Mouse (Mus musculus) liver, adult 2 months (tissue): ENCODE measurements around the gene Sptbn1.

Experiments used
- CTCF ChIP-seq: fragments of 200-500 bp; IDR thresholded peaks from 2 replicates; pipeline ENCODE4 v1.5.1; 2011; ENCODE audit warnings: low read depth, low read length, control low read depth
- POLR2A ChIP-seq: fragments of 200-500 bp; IDR thresholded peaks from 2 replicates; pipeline ENCODE4 v1.6.1; 2011; ENCODE audit warnings: low read length, control low read depth; ENCODE audit not compliant: insufficient read depth; ENCODE audit errors: extremely low read depth

DNA sequence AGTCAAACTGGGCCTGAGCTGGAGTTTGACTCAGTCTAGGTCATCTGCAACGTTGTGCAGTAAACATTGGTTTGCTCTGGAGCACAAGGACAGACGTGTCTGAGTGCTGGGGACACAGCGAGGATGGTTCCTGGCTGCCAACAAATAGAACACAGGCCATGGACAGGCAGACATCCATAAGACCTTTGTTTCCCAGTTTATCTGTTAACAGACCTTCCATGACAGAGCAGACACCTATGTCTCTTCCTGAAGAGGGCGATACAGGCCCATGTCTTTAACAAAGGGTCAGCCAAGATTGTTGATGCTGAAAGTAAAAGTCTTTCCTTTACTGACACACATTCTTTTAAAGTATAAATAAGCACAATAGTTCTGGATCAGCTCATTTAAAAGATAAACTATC is 176.1 kb downstream of the Sptbn1 start:
- TF ChIP-seq CTCF (no peak), POLR2A (no peak)
